Mouse (Mus musculus) bone marrow macrophage, adult 2 months (primary cell): ENCODE results near the gene Cdc6.

Source experiments
- CTCF ChIP-seq: IDR thresholded peaks from 2 replicates; pipeline ENCODE4 v1.5.1; 2012; ENCODE audit warnings: low read depth, mild to moderate bottlenecking, low read length, moderate library complexity
- POLR2A ChIP-seq: IDR thresholded peaks from 2 replicates; pipeline ENCODE4 v1.6.1; 2012; ENCODE audit warnings: mild to moderate bottlenecking, low read depth, low read length, borderline replicate concordance

GRCm38 (mm10) chr11:98914196-98914595, 6.6 kb downstream of the Cdc6 start:
- TF ChIP-seq CTCF, result no peak
- TF ChIP-seq POLR2A, result no peak
